Mouse (Mus musculus): ENCODE results near the gene Lnp1. TPM values are rescaled to one million over a fixed set of nuclear protein-coding genes. Genes with fewer than 3 reads are reported as not detected.
"Not testable (repeated sequence)": the region's sequence is repeated elsewhere in the genome, so short reads cannot be mapped to it uniquely, and the experiment has no call there.

Gene Lnp1
- polyA plus RNA-seq (2015; fragmentation: Nextera tagmentation; extraction: Ambion mirVana) = not detected in 2 replicates

DNA sequence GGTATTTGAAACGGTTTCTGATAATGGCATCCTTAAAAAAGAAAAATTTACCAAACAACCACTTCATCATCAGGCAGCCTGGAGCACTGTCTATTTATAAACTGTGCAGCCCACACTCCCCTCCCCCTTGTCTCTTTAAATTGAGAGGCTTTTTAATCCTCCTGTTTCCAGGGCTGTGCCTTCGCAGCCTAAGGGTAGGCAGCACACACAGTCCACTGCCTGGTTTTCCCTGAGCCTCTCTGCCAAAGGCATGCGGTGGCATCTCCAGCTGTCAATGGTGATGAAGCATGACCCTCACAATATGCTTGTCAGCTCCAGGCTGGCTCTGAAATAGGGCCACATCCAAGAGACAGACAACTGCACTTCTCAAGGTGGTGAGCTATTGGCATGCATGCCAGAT is at the start of gene Lnp1:
Lnp1 (minus strand) TSS at position 39 of the 400 bp plus-strand sequence.
- H3K9ac ChIP-seq (ENCODE audit: low read depth, low read length) = no peak within 1 kb of the TSS
- H3K4me2 ChIP-seq (ENCODE audit: low read length) = no peak within 1 kb of the TSS
- ATAC-seq (replicated peaks; ENCODE audit: low FRiP score, low read depth) (no peak), DNase-seq (ENCODE audit: low spot score) (no peak)
- no peak for TF ChIP-seq CTCF (IDR thresholded peaks at IDR 0.05; ENCODE audit: low read depth)
- H3K4me1 ChIP-seq (replicated peaks; ENCODE audit: insufficient read depth, low read length) = no peaks in the 10 kb centered on the region
- 55% methylated on average over 3 of the region's 3 CpGs for WGBS
- no peaks in the 10 kb centered on the region for H3K36me3 ChIP-seq (ENCODE audit: insufficient read depth, low read length)
- no peak within 1 kb of the TSS for H3K4me3 ChIP-seq (replicated peaks; ENCODE audit: low read depth, low read length)
- H3K9me3 ChIP-seq (replicated peaks; ENCODE audit: low read length) = no peaks in the 10 kb centered on the region
- H3K27ac ChIP-seq = no peak within 1 kb of the TSS
- no peaks in the 10 kb centered on the region for H3K27me3 ChIP-seq (ENCODE audit: insufficient read depth, low read length)

DNA sequence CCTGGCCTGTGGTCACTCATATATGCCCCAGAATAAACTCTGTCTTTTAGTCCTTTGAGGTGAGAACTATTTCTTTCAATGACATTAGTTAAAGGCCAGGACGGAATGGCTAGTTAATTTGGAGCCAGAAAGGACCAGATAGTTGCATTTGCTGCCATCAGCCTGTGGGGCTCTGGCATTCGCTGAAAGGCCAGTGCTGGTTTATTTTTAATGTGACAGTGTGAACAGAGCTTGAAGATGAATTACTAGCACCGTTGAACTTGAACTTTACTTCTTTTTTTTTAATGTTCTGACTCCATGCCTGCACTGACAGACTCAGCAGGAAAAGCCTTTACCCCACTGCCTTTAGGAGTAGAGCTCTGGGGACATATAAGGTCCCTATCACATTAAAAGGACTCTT is 46.8 kb upstream of the Lnp1 start:
- H3K27ac ChIP-seq = no peak overlapping the region
- H3K9me3 ChIP-seq (replicated peaks; ENCODE audit: low read length) = no peaks in the 10 kb centered on the region
- no peak overlapping the region for H3K9ac ChIP-seq (ENCODE audit: low read depth, low read length)
- TF ChIP-seq CTCF (IDR thresholded peaks at IDR 0.05; ENCODE audit: low read depth) = no peak
- H3K36me3 ChIP-seq (ENCODE audit: insufficient read depth, low read length) = no peaks in the 10 kb centered on the region
- H3K4me3 ChIP-seq (replicated peaks; ENCODE audit: low read depth, low read length) = no peak overlapping the region
- H3K27me3 ChIP-seq (ENCODE audit: insufficient read depth, low read length) = no peaks in the 10 kb centered on the region
- ATAC-seq (replicated peaks; ENCODE audit: low FRiP score, low read depth) = no peak
- H3K4me2 ChIP-seq (ENCODE audit: low read length) = no peak overlapping the region
- H3K4me1 ChIP-seq (replicated peaks; ENCODE audit: insufficient read depth, low read length) = no peaks in the 10 kb centered on the region
- 43% methylated on average over 3 of the region's 3 CpGs for WGBS
- no peak for DNase-seq (ENCODE audit: low spot score)

DNA sequence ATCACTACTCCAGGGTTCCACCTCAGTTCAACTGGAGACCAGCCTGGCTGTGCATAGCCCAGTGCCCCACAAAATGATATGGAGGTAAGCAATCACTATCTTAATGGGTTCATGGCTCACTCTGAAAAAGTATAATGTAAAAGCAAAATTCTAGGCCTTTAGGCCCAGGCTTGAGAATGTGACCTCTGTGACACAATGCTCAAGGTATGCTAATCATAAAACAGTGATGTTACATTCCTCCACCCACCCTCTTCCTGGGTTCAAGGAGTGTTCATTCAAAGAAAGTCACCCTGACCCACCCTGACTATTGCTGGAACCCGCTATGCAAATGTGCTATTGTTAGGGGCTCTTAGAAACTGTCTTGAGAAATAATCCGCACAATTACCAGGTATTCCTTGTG is 30.4 kb upstream of the Lnp1 start:
- H3K4me1 ChIP-seq (replicated peaks; ENCODE audit: insufficient read depth, low read length); H3K36me3 ChIP-seq (ENCODE audit: insufficient read depth, low read length); H3K4me3 ChIP-seq (replicated peaks; ENCODE audit: low read depth, low read length); H3K27me3 ChIP-seq (ENCODE audit: insufficient read depth, low read length); H3K27ac ChIP-seq; H3K4me2 ChIP-seq (ENCODE audit: low read length); H3K9ac ChIP-seq (ENCODE audit: low read depth, low read length); ATAC-seq (replicated peaks; ENCODE audit: low FRiP score, low read depth); DNase-seq (ENCODE audit: low spot score); H3K9me3 ChIP-seq (replicated peaks; ENCODE audit: low read length): not testable (repeated sequence)
- WGBS = 97% methylated on average over 2 of the region's 2 CpGs

DNA sequence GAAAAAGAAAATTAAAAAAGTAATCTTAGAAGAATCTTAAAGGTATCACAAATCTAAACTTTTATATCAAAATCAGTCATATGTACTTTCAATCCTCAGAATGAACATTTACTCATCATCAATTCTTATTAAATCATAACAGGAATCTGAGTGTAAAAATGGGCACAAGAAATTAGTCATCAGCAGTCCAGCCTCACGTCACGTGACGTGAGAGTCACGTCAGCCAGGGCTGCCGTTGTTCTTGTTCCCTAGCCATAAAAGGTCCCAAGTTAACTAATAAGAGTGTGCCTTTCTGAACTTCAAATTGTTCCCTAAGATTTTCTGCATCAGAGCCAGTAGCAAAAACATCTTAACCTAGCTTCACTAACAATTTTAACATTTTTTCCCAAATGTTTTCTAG is 21.2 kb upstream of the Lnp1 start:
- Histone ChIP-seq H3K9me3 (replicated peaks; ENCODE audit: low read length) (no peaks in the 10 kb centered on the region), H3K27ac (no peak overlapping the region), H3K4me1 (replicated peaks; ENCODE audit: insufficient read depth, low read length) (no peaks in the 10 kb centered on the region), H3K9ac (ENCODE audit: low read depth, low read length) (no peak overlapping the region), H3K36me3 (ENCODE audit: insufficient read depth, low read length) (no peaks in the 10 kb centered on the region), H3K27me3 (ENCODE audit: insufficient read depth, low read length) (no peaks in the 10 kb centered on the region), H3K4me2 (ENCODE audit: low read length) (no peak overlapping the region), H3K4me3 (replicated peaks; ENCODE audit: low read depth, low read length) (no peak overlapping the region)
- 74% methylated on average over 5 of the region's 5 CpGs for WGBS
- DNase-seq (ENCODE audit: low spot score) (no peak), ATAC-seq (replicated peaks; ENCODE audit: low FRiP score, low read depth) (no peak)
- TF ChIP-seq CTCF (IDR thresholded peaks at IDR 0.05; ENCODE audit: low read depth) = no peak

DNA sequence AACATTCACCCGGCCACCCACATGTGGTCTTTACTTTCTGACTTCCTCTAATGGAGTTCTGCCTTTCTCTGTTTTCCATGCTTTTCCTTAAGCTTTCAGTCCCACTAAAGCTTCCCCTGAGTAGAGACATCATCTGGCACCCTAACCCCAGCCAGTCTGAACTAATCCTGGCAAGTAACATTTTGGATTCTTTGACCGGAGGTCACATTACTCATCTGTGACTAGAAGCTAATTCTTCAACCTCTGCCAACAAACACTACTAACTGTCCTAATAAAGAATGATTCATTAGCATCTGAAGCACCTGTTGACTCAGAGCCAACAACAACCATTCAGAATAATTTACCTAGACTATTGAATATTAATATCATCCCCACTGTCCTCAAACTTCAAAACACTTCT is 14.5 kb upstream of the Lnp1 start:
- Histone ChIP-seq H3K4me2 (ENCODE audit: low read length) (no peak overlapping the region), H3K36me3 (ENCODE audit: insufficient read depth, low read length) (no peaks in the 10 kb centered on the region), H3K27ac (no peak overlapping the region), H3K4me3 (replicated peaks; ENCODE audit: low read depth, low read length) (no peak overlapping the region), H3K9ac (ENCODE audit: low read depth, low read length) (no peak overlapping the region), H3K9me3 (replicated peaks; ENCODE audit: low read length) (no peaks in the 10 kb centered on the region), H3K27me3 (ENCODE audit: insufficient read depth, low read length) (no peaks in the 10 kb centered on the region), H3K4me1 (replicated peaks; ENCODE audit: insufficient read depth, low read length) (no peaks in the 10 kb centered on the region)
- TF ChIP-seq CTCF (IDR thresholded peaks at IDR 0.05; ENCODE audit: low read depth) = no peak
- DNase-seq (ENCODE audit: low spot score) (no peak), ATAC-seq (replicated peaks; ENCODE audit: low FRiP score, low read depth) (no peak)
- WGBS = 81% methylated on average over 2 of the region's 2 CpGs

DNA sequence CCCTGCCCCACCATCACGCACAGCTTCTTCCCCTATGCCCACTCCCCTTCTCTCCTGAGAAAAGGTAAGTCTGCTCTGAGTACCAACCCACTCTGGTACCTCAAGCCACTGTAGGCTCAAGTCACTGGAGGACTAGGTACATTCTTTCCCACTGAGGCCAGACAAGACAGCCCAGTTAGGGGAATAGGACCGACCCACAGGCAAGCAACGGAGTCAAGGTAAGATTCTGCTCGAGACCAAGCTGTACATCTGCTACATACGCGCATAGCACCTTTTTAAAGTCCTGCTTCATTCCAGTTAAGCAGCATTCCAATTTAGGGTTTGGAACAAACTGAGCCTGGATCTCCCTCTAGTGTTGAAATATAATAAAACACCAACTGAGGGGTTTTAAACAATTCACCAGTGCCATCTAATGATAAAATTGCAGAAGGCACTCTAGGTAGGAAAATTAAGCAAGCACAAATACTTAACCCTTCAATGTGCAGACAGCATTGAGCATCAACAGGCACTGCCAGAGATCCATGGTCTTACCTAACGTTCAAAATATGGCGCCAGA is 7.7 kb downstream of the Lnp1 start:
- H3K9me3 ChIP-seq (replicated peaks; ENCODE audit: low read length) = no peaks in the 10 kb centered on the region
- no peaks in the 10 kb centered on the region for H3K27me3 ChIP-seq (ENCODE audit: insufficient read depth, low read length)
- DNase-seq (ENCODE audit: low spot score) = peak; percentile 92
- H3K4me2 ChIP-seq (ENCODE audit: low read length) = no peak overlapping the region
- H3K4me1 ChIP-seq (replicated peaks; ENCODE audit: insufficient read depth, low read length) = no peaks in the 10 kb centered on the region
- H3K9ac ChIP-seq (ENCODE audit: low read depth, low read length) = no peak overlapping the region
- H3K4me3 ChIP-seq (replicated peaks; ENCODE audit: low read depth, low read length) = no peak overlapping the region
- WGBS = 25% methylated on average over 8 of the region's 8 CpGs
- no peaks in the 10 kb centered on the region for H3K36me3 ChIP-seq (ENCODE audit: insufficient read depth, low read length)
- peak; percentile 95 for TF ChIP-seq CTCF (IDR thresholded peaks at IDR 0.05; ENCODE audit: low read depth)
- ATAC-seq (replicated peaks; ENCODE audit: low FRiP score, low read depth) = peak; percentile 72
- H3K27ac ChIP-seq = no peak overlapping the region

DNA sequence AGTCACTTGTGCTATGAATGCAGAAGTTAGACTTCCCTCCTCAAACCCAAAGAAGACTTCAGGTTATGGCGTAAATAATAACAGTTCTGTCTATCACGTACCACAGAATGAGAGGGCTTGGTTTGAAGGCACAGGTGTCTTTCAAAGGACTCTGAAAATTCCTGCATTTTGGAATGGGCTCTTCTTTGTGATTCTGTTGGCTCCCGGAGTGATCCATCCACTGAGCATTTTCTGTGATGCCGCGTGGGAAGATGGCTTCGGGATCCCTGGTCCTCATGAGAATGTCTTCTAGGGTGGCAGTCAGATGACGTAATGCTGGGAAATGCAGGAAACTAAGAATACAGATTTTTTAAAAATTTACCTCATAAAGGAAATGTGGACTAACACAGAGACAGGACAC is 10.6 kb downstream of the Lnp1 start:
- Histone ChIP-seq H3K9ac (ENCODE audit: low read depth, low read length) (no peak overlapping the region), H3K9me3 (replicated peaks; ENCODE audit: low read length) (no peaks in the 10 kb centered on the region), H3K27ac (no peak overlapping the region), H3K4me2 (ENCODE audit: low read length) (no peak overlapping the region), H3K27me3 (ENCODE audit: insufficient read depth, low read length) (no peaks in the 10 kb centered on the region), H3K4me3 (replicated peaks; ENCODE audit: low read depth, low read length) (no peak overlapping the region), H3K4me1 (replicated peaks; ENCODE audit: insufficient read depth, low read length) (no peaks in the 10 kb centered on the region), H3K36me3 (ENCODE audit: insufficient read depth, low read length) (no peaks in the 10 kb centered on the region)
- ATAC-seq (replicated peaks; ENCODE audit: low FRiP score, low read depth) = no peak
- 86% methylated on average over 7 of the region's 7 CpGs for WGBS
- no peak for TF ChIP-seq CTCF (IDR thresholded peaks at IDR 0.05; ENCODE audit: low read depth)
- no peak for DNase-seq (ENCODE audit: low spot score)

Measured in kidney, postnatal 0 days (tissue).